Mouse (Mus musculus) forebrain, embryonic 15.5 days (tissue): ENCODE measurements around the gene Adgrg1. TPM values are rescaled to one million over a fixed set of nuclear protein-coding genes. Genes with fewer than 3 reads are reported as not detected.

Experiments used
- ATAC-seq: fragments of 200-750 bp; cut with Nextera tagmentation; replicated peaks from 2 replicates; pipeline ENCODE4 v1.8.0; 2017; ENCODE audit warnings: mild to moderate bottlenecking, moderate TSS enrichment, moderate library complexity
- H3K27ac ChIP-seq: fragments of 300-500 bp; sonication (generic); replicated peaks from 2 replicates; pipeline ENCODE4 v1.5.1; 2015; ENCODE audit warnings: mild to moderate bottlenecking, inconsistent platforms
- H3K27me3 ChIP-seq: fragments of 300-500 bp; sonication (generic); 2 replicates; pipeline ENCODE4 v1.6.1; 2015; ENCODE audit warnings: inconsistent platforms
- H3K36me3 ChIP-seq: fragments of 300-500 bp; sonication (generic); 2 replicates; pipeline ENCODE4 v1.6.1; 2015; ENCODE audit warnings: mild to moderate bottlenecking, inconsistent platforms
- H3K4me1 ChIP-seq: fragments of 300-500 bp; sonication (generic); 2 replicates; pipeline ENCODE4 v1.6.1; 2015; ENCODE audit warnings: inconsistent platforms
- H3K4me2 ChIP-seq: fragments of 300-500 bp; sonication (generic); replicated peaks from 2 replicates; pipeline ENCODE4 v1.6.1; 2015; ENCODE audit warnings: mild to moderate bottlenecking, inconsistent platforms
- H3K4me3 ChIP-seq: fragments of 300-500 bp; sonication (generic); 2 replicates; pipeline ENCODE4 v1.5.1; 2015; ENCODE audit warnings: mild to moderate bottlenecking, inconsistent platforms
- H3K9ac ChIP-seq: fragments of 300-500 bp; sonication (generic); replicated peaks from 2 replicates; pipeline ENCODE4 v1.6.1; 2015; ENCODE audit warnings: mild to moderate bottlenecking, inconsistent platforms
- H3K9me3 ChIP-seq: fragments of 300-500 bp; sonication (generic); 2 replicates; pipeline ENCODE4 v1.6.1; 2016; ENCODE audit warnings: inconsistent platforms
- WGBS: fragments of 180-500 bp; shearing (Covaris S2); methylation state at CpG from one replicate; pipeline ENCODE4 v1.1.7; 2015; ENCODE audit warnings: mixed read lengths; 5-methylcytosine and 5-hydroxymethylcytosine counted together
- polyA plus RNA-seq: library from polyadenylated mRNA; unstranded; fragments of >200 nt; fragmentation: Nextera tagmentation; extraction: Ambion mirVana; gene quantifications from 2 replicates; pipeline ENCODE4 v1.2.1, GENCODE M21; 2015

Gene Adgrg1
- polyA plus RNA-seq, 1 experiment from 2014 or later: 135 TPM

- Histone ChIP-seq H3K36me3 (no peaks in the 10 kb centered on the region), H3K9ac (no peak overlapping the region), H3K4me1 (peaks cover 55% of the 10 kb centered on the region), H3K27ac (peak overlapping the region; percentile 51; the same call in 1 of the 2 replicates), H3K4me3 (no peak overlapping the region), H3K9me3 (no peaks in the 10 kb centered on the region), H3K4me2 (no peak overlapping the region), H3K27me3 (no peaks in the 10 kb centered on the region)
- no peak for ATAC-seq
- 68% methylated on average over 13 of the region's 13 CpGs for WGBS
Observed at GRCm38 (mm10) chr8:94978593-94979319, 4.2 kb downstream of the Adgrg1 start.

GRCm38 (mm10) chr8:94980176-94980575 lies 5.6 kb downstream of the Adgrg1 start:
- H3K27ac ChIP-seq: no peak overlapping the region
- no peaks in the 10 kb centered on the region for H3K27me3 ChIP-seq
- H3K4me2 ChIP-seq: no peak overlapping the region
- H3K9ac ChIP-seq: no peak overlapping the region
- 89% methylated on average over 5 of the region's 5 CpGs for WGBS
- ATAC-seq: no peak
- H3K36me3 ChIP-seq: no peaks in the 10 kb centered on the region
- peaks cover 65% of the 10 kb centered on the region for H3K4me1 ChIP-seq
- H3K4me3 ChIP-seq: no peak overlapping the region
- H3K9me3 ChIP-seq: no peaks in the 10 kb centered on the region

GRCm38 (mm10) chr8:94980976-94981375 lies 6.4 kb downstream of the Adgrg1 start:
- peak overlapping the region; percentile 83 for H3K27ac ChIP-seq
- H3K9ac ChIP-seq: no peak overlapping the region
- ATAC-seq: no peak
- H3K4me3 ChIP-seq: no peak overlapping the region
- H3K27me3 ChIP-seq: no peaks in the 10 kb centered on the region
- 57% methylated on average over 8 of the region's 8 CpGs for WGBS
- H3K4me1 ChIP-seq: peaks cover 73% of the 10 kb centered on the region
- no peak overlapping the region for H3K4me2 ChIP-seq
- no peaks in the 10 kb centered on the region for H3K9me3 ChIP-seq
- H3K36me3 ChIP-seq: no peaks in the 10 kb centered on the region

DNA sequence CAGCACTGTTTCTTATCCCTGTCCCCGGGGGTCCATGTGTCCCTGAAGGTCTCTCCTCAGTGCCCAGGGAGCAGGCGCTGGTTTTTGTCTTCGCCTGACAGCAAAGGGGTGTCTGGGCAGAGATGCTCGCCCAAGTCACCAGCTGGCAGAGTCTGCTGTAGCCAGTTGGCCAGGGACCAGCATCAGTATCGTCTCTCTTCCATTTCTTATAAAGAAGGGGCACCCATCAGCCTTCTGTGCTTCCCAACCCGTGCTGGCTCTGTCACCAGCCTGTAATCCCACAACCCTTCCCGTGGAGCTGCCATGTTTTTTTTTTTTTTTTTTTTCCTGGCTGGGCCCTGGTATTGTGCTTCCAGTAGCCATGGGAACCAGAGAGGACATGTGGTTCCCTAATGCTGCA lies 7.3 kb downstream of the Adgrg1 start:
- Histone ChIP-seq H3K4me2 (no peak overlapping the region), H3K27me3 (no peaks in the 10 kb centered on the region), H3K4me3 (no peak overlapping the region), H3K27ac (peak overlapping the region; percentile 83), H3K4me1 (peaks cover 78% of the 10 kb centered on the region), H3K9me3 (no peaks in the 10 kb centered on the region), H3K9ac (no peak overlapping the region), H3K36me3 (no peaks in the 10 kb centered on the region)
- peak; percentile 30 for ATAC-seq
- 33% methylated on average over 7 of the region's 7 CpGs for WGBS

DNA sequence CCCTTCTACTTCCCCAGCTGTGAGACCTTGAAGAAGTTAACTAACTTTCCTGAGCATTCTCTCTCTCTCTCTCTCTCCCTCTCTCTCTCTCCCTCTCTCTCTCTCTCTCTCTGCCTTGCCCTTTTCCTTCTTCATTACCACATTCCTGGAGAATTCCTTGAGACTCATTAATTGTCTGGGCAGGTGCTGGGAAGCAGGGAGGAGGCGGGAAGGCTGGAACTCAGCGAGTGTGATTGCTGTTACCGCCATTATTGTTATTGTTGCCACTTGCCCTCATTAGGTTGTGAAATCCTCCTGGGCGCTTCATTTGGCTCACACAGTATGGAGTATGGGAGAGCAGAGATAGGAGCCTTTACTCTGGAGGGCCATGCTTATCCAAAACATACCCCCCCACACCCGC lies 8.6 kb downstream of the Adgrg1 start:
- H3K4me2 ChIP-seq: no peak overlapping the region
- no peaks in the 10 kb centered on the region for H3K27me3 ChIP-seq
- H3K4me3 ChIP-seq: no peak overlapping the region
- no peak for ATAC-seq
- H3K27ac ChIP-seq: peak overlapping the region; percentile 83
- 14% methylated on average over 5 of the region's 5 CpGs for WGBS
- no peaks in the 10 kb centered on the region for H3K36me3 ChIP-seq
- H3K9me3 ChIP-seq: no peaks in the 10 kb centered on the region
- H3K9ac ChIP-seq: no peak overlapping the region
- H3K4me1 ChIP-seq: peaks cover 74% of the 10 kb centered on the region

DNA sequence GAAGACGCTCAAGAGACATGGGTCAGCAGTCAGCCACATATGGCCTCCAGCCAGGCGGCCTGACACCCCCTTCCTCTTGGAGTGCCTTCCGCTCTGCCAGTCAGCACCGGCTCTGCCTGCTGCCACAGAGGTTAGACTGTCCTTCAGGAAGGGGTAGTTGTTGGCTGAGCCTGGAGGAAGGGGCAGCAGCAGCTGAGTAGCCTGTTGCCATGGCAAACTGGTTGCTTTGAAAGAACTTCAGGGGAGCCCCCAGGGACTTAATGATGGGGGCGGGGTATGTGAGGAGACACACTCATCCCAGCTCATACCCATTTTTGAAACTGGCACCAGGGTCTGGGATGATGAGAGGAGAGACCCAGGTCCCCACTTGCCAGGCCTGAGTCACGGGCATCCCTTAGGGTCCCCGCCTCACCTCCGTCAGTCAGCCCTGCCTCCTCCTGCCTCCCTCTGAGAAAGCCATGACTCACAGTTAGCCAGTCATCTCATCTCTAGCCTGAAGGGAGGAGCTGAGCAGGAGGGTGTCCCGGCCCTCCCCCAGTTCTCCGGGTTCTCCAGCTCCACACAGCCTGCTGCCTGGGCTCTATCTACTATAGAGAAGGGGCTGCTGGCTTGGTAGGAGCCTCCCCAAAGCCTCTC lies 9.4 kb downstream of the Adgrg1 start:
- Histone ChIP-seq H3K4me3 (no peak overlapping the region), H3K4me1 (peaks cover 66% of the 10 kb centered on the region), H3K9me3 (no peaks in the 10 kb centered on the region), H3K9ac (no peak overlapping the region), H3K36me3 (no peaks in the 10 kb centered on the region), H3K27me3 (no peaks in the 10 kb centered on the region), H3K4me2 (no peak overlapping the region; the same call in 1 of the 2 replicates), H3K27ac (peak overlapping the region; percentile 54)
- 8% methylated on average over 10 of the region's 10 CpGs for WGBS
- ATAC-seq: peak; percentile 44

- 0 out of 2 replicates have a peak overlapping the region, but pooled peaks have one; percentile 54 for H3K27ac ChIP-seq
- no peak for ATAC-seq
- no peaks in the 10 kb centered on the region for H3K36me3 ChIP-seq
- peaks cover 66% of the 10 kb centered on the region for H3K4me1 ChIP-seq
- no peaks in the 10 kb centered on the region for H3K27me3 ChIP-seq
- H3K4me2 ChIP-seq: no peak overlapping the region
- H3K4me3 ChIP-seq: no peak overlapping the region
- WGBS: 88% methylated on average over 6 of the region's 6 CpGs
- no peak overlapping the region for H3K9ac ChIP-seq
- H3K9me3 ChIP-seq: no peaks in the 10 kb centered on the region
Observed at GRCm38 (mm10) chr8:94985023-94985422, 10.5 kb downstream of the Adgrg1 start.

GRCm38 (mm10) chr8:94986676-94987075 lies 12.1 kb downstream of the Adgrg1 start:
- H3K4me3 ChIP-seq: no peak overlapping the region
- no peaks in the 10 kb centered on the region for H3K27me3 ChIP-seq
- no peaks in the 10 kb centered on the region for H3K36me3 ChIP-seq
- peaks cover 70% of the 10 kb centered on the region for H3K4me1 ChIP-seq
- no peak overlapping the region for H3K9ac ChIP-seq
- WGBS: 15% methylated on average over 5 of the region's 5 CpGs
- H3K9me3 ChIP-seq: no peaks in the 10 kb centered on the region
- ATAC-seq: peak; percentile 70
- no peak overlapping the region for H3K4me2 ChIP-seq
- peak overlapping the region; percentile 72 for H3K27ac ChIP-seq

DNA sequence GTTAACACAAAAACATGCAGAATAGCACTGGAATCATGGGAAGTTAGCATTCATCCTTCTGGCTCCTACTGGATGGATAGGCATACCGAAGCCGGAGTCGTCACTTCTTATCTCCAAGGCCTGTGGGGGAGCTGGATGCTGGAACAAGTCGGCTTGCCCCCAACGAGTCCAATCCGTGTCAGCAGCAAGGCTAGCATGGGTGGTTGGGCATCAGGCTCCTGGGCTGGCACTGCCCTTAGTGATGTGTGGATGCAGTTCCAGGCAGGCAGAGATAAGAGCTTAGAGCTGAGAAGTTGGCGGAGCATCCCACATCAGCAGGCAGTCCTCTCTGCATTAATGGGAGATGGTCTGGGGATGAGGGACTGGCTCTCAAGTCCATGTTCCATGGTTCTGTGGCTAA lies 13.0 kb downstream of the Adgrg1 start:
- peaks cover 70% of the 10 kb centered on the region for H3K4me1 ChIP-seq
- no peak overlapping the region for H3K27ac ChIP-seq
- H3K9ac ChIP-seq: no peak overlapping the region
- no peak overlapping the region for H3K4me2 ChIP-seq
- no peak overlapping the region for H3K4me3 ChIP-seq
- no peaks in the 10 kb centered on the region for H3K36me3 ChIP-seq
- H3K9me3 ChIP-seq: no peaks in the 10 kb centered on the region
- no peaks in the 10 kb centered on the region for H3K27me3 ChIP-seq
- 76% methylated on average over 7 of the region's 7 CpGs for WGBS
- ATAC-seq: no peak

- ATAC-seq: no peak
- Histone ChIP-seq H3K36me3 (no peaks in the 10 kb centered on the region), H3K9me3 (no peaks in the 10 kb centered on the region), H3K27me3 (no peaks in the 10 kb centered on the region), H3K27ac (no peak overlapping the region), H3K4me1 (peaks cover 70% of the 10 kb centered on the region), H3K9ac (no peak overlapping the region), H3K4me3 (no peak overlapping the region), H3K4me2 (no peak overlapping the region)
- 85% methylated on average over 6 of the region's 6 CpGs for WGBS
Observed at GRCm38 (mm10) chr8:94988619-94989018, 14.1 kb downstream of the Adgrg1 start.

DNA sequence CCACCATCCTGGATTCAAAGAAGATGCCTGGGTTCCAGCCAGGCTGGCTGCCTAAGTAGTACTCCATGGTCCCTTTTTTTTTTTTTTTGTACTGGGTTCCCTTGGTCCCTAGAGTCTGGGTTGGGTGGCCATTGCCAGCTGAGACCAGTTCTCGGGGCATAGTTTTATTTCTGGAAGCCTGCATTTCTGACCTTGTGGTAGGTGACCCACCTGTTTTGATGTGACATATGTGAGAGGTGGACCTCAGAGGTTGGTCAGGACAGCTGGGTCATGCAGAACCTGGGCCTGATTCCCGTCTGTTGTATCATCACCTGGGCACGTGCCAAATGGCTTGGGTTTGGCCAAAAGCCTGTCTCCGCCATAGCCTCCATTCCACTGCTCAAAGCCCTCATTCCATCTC lies 15.2 kb downstream of the Adgrg1 start:
- Histone ChIP-seq H3K4me2 (no peak overlapping the region), H3K9me3 (no peaks in the 10 kb centered on the region), H3K36me3 (no peaks in the 10 kb centered on the region), H3K27me3 (no peaks in the 10 kb centered on the region), H3K9ac (no peak overlapping the region), H3K4me3 (no peak overlapping the region), H3K4me1 (peaks cover 68% of the 10 kb centered on the region), H3K27ac (no peak overlapping the region)
- 86% methylated on average over 4 of the region's 4 CpGs for WGBS
- ATAC-seq: no peak

GRCm38 (mm10) chr8:94990598-94991453 lies 16.3 kb downstream of the Adgrg1 start:
- peaks cover 63% of the 10 kb centered on the region for H3K4me1 ChIP-seq
- no peaks in the 10 kb centered on the region for H3K27me3 ChIP-seq
- no peak overlapping the region for H3K4me2 ChIP-seq
- WGBS: 70% methylated on average over 11 of the region's 11 CpGs
- H3K4me3 ChIP-seq: no peak overlapping the region
- no peak overlapping the region for H3K9ac ChIP-seq
- no peaks in the 10 kb centered on the region for H3K36me3 ChIP-seq
- no peaks in the 10 kb centered on the region for H3K9me3 ChIP-seq
- H3K27ac ChIP-seq: peak overlapping the region; percentile 96
- ATAC-seq: no peak
